Mouse (Mus musculus): ENCODE measurements around the gene Tia1.
"Not testable (repeated sequence)": the region's sequence is repeated elsewhere in the genome, so short reads cannot be mapped to it uniquely, and the experiment has no call there.

The Tia1 gene

DNA sequence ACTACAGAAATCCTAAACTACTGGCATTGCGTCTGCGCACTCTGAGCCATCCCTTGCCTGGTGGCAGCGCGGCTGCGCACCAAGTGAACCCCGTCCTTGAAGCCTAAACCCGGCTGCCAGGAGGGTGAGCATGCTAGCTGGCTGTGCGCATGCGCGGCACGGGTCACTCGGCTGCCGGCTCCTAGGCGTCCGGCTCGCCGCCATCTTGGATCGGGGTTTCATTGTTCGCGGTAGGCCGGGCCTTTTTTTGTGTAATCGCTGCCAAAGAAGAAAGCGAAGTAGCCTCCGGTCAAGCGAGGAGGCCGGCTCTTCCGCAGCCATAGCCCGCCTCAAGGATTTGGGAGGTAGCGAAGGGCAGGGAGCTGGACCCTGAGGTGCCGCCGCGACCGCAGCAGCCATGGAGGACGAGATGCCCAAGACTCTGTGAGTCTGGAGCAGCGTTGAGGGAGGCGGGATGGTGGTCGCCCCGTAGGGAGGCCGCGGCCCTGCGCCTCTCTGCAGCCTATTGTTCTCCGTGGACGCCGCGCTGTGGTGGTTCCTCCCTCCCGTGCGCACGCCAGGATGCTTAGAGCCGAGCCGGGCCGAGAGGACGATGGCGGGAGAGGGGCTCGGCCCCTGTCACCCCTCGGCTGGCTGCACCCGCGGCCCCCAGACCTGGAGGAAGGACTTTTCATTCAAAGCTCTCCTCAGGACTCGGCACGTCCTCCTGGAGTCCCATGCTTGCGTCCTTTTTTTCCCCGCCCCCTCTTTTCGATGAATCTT lies at the start of gene Tia1:
Gene Tia1 (plus strand): TSS at position 120 of the 762 bp plus-strand sequence.
- peak; percentile 98 for DNase-seq

DNA sequence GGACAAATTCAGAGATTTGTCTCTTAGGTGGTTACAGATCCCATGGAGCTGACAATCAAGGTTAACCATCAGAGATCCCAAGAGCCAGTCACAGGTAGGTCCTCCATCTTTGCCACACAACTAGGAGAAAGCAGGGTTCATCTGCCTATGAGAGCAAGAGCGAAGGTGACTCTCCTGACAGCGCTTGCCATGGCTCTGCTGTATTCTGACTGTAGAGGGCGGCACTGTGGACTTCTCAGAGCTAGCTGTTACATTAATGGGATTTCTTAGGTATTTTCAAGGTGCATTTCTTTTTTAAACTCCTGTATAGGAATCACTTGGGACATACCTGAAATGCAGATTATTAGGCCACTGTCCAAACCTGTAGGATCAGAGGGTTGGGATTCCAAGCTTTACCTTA lies 49.1 kb upstream of the Tia1 start:
- no peak for DNase-seq

DNA sequence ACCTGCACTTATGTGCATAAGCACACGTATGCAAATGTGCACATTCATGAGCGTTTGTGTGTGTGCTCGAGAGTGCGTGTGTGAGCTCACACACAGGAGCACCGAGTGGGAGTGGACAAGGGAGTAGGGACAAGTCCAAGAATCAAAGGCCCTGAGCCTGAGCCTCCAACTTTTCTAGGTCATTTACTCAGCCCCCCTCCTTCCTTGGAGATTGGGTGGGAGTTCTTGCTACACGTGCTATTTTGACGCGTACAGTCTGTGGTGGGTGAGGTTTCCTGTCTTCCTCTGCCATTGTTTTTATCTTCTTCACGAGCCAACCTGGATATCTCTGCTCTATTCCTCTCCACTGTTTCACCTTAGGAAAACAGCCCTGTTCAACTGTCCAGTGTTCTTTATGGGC lies 47.1 kb upstream of the Tia1 start:
- DNase-seq, result no peak

GRCm38 (mm10) chr6:86360691-86361090 lies 43.3 kb upstream of the Tia1 start:
- DNase-seq, result no peak

GRCm38 (mm10) chr6:86361373-86361772 lies 42.6 kb upstream of the Tia1 start:
- no peak for DNase-seq

GRCm38 (mm10) chr6:86364442-86365141 lies 39.4 kb upstream of the Tia1 start:
- peak; percentile 73 for DNase-seq

DNA sequence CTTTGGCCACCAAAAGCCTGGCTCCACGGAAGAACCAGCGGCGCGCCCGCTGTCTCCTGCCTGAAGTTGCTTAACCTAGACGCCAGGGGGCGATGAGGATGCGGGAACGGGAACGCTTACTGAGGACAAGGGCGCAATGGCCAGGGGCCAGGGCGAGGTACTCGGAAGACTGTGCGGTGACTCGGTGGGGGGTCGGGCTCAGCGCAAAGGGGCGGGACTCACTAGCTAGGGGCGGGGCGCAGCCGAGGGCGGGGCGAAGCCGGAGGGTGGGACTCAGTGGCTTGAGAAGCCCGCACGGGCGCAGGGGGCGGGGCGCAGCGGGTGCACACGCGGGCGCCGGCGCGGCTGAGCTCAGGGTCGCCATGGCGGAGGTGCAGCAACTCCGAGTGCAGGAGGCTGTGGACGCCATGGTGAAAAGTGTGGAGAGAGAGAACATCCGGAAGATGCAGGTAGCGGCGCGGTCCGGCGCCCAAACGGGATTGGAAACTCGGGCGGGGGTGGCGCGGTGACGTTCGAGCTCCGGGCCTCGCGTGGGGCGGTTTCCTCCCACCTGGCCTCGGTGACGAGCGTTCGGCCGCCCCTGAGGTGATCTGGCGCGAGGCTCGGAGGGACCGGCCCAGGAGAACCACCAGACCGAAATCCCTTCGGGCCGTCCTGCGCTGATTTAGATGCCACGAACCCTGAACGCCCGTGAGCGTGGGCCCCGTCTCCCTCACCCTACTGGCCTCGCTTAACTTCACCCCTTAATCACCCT lies 38.5 kb upstream of the Tia1 start, which contains the start of gene Fam136a:
Gene Fam136a (plus strand): TSS at position 276 of the 754 bp plus-strand sequence.
- peak; percentile 94 for DNase-seq

GRCm38 (mm10) chr6:86366125-86366852 lies 37.7 kb upstream of the Tia1 start:
- DNase-seq, result peak; percentile 47

- no peak for DNase-seq
Measured at GRCm38 (mm10) chr6:86366853-86367249, 37.2 kb upstream of the Tia1 start.

- no peak for DNase-seq
Measured at GRCm38 (mm10) chr6:86368479-86368878, 35.5 kb upstream of the Tia1 start.

- no peak for DNase-seq
Measured at GRCm38 (mm10) chr6:86370093-86370713, 33.8 kb upstream of the Tia1 start.

GRCm38 (mm10) chr6:86370764-86371339 lies 33.2 kb upstream of the Tia1 start, which contains the start of gene Snrpg:
Snrpg (plus strand) TSS chr6:86371304.
- DNase-seq, result no peak

DNA sequence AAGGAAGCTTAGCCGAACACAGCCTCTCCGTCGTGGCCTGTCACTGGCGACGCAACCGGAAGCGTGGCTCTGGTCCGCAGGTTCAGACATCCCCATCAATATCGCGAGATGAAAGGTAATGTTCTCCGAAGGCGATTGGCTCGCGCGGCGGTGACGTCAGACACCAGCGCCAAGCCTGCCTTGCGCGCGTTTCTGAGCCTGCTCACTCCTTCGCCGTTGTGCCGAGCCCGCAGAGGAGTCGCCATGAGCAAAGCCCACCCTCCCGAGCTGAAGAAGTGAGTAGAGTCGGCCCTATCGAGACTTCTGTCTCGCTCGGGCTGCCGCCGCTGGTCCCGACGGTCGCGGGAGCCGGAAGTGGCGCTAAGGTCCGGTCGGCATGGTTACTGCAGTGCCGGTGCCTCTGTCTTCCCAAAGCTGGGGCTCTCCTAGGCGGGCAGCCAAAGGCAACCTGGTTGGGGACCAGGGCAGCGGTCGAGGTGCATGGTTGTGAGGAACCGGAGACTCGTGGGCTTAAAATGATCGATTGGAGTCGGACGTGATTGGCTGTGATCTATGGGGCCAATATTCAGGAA lies 32.6 kb upstream of the Tia1 start:
- DNase-seq, result peak; percentile 96

DNA sequence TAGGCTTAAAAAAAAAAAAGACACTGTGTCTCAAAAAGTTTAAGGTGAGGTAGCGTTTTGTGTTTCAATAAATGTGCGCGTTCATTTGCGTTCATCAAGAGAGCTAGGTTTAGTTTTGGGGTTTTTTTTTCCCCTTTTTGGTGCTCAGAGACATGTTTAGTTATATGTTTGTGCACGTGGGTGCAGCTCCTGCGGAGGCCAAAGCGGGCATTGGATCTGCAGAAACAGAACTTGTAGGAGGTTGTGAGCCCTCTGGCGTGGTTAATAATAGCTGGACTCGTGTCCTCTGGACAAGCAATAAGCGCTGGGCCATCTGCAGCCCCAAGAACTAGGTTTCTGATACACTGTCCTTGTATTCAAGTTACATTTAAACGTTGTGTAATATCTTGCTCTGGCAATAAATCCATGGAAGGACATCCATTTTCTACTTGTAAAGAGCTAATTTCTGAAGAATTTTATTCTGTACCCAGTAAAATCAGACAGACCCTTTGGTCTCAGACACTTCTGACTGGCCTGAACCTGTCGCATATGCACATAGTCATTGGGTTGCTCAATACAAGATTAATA lies 32.0 kb upstream of the Tia1 start:
- DNase-seq, result no peak

- DNase-seq, result no peak
Measured at GRCm38 (mm10) chr6:86373556-86373955, 30.5 kb upstream of the Tia1 start.

DNA sequence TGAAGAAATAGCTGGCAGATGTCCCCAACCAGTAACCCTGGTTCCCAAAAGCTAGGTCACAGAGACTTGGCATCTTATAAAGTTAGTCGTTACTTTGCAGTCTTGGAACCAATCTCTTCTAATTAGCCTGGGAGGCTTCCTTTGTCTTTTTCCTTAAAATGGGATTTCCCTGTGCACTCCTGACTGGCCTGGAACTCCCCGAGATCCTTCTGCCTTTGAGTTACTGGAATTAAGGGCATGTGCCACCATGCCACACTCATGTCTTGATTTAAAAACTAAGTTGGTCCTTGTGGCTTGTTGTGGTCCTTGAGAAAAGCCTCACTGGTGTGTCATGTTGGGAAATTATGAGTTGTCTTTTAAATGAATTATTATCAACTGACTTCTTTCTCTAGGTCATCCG lies 25.7 kb upstream of the Tia1 start:
- DNase-seq, result no peak

DNA sequence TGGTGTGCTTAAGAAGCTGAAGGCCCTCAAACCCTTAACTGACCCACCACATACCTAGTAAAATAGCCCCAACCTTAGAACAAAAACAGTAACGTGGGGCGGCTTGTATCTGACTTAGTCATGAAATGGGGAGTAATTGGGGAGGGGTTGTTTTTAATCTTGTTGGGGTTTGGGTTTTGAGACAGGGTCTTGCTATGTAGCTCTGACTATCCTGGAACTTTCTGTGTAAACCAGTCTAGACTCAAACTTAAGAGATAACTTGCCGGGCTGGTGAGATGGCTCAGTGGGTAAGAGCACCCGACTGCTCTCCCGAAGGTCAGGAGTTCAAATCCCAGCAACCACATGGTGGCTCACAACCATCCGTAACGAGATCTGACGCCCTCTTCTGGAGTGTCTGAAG lies 23.9 kb upstream of the Tia1 start:
- not testable (repeated sequence) for DNase-seq

- no peak for DNase-seq
Measured at GRCm38 (mm10) chr6:86382551-86382950, 21.5 kb upstream of the Tia1 start.

GRCm38 (mm10) chr6:86383370-86383769 lies 20.6 kb upstream of the Tia1 start:
- no peak for DNase-seq

- DNase-seq, result no peak
Measured at GRCm38 (mm10) chr6:86384692-86385091, 19.3 kb upstream of the Tia1 start.
